Mouse (Mus musculus): ENCODE results near the gene Tagln3. TPM values are rescaled to one million over a fixed set of nuclear protein-coding genes. Genes with fewer than 3 reads are reported as not detected.

Gene Tagln3
- polyA plus RNA-seq, 1 experiment: not detected

- TF ChIP-seq GATA1 (IDR thresholded peaks at IDR 0.05; ENCODE audit: low read length): no peak
Observed at GRCm38 (mm10) chr16:45690178-45690577, 34.2 kb downstream of the Tagln3 start.

GRCm38 (mm10) chr16:45686833-45687232, 37.6 kb downstream of the Tagln3 start:
- TF ChIP-seq GATA1 (IDR thresholded peaks at IDR 0.05; ENCODE audit: low read length): no peak

GRCm38 (mm10) chr16:45685295-45685694, 39.1 kb downstream of the Tagln3 start:
- TF ChIP-seq GATA1 (IDR thresholded peaks at IDR 0.05; ENCODE audit: low read length): no peak

GRCm38 (mm10) chr16:45684815-45685214, 39.6 kb downstream of the Tagln3 start:
- no peak for TF ChIP-seq GATA1 (IDR thresholded peaks at IDR 0.05; ENCODE audit: low read length)

GRCm38 (mm10) chr16:45676462-45676861, 47.9 kb downstream of the Tagln3 start:
- TF ChIP-seq GATA1 (IDR thresholded peaks at IDR 0.05; ENCODE audit: low read length): no peak

GRCm38 (mm10) chr16:45670005-45670404, 54.4 kb downstream of the Tagln3 start:
- TF ChIP-seq GATA1 (IDR thresholded peaks at IDR 0.05; ENCODE audit: low read length): no peak

GRCm38 (mm10) chr16:45668178-45668577, 56.2 kb downstream of the Tagln3 start:
- TF ChIP-seq GATA1 (IDR thresholded peaks at IDR 0.05; ENCODE audit: low read length): no peak

GRCm38 (mm10) chr16:45666136-45666535, 58.3 kb downstream of the Tagln3 start:
- TF ChIP-seq GATA1 (IDR thresholded peaks at IDR 0.05; ENCODE audit: low read length): no peak

GRCm38 (mm10) chr16:45662381-45662780, 62.0 kb downstream of the Tagln3 start:
- TF ChIP-seq GATA1 (IDR thresholded peaks at IDR 0.05; ENCODE audit: low read length): no peak

Other genes with a start within 250 kb of the Tagln3 start
- not detected in 2 replicates for gene Gm609, start 231.6 kb downstream of the Tagln3 start, polyA plus RNA-seq (2012)
- not detected in 2 replicates for gene Gm17783, start 192.6 kb downstream of the Tagln3 start, polyA plus RNA-seq (2012)
- gene Slc9c1, start 189.3 kb downstream of the Tagln3 start, polyA plus RNA-seq (2012): not detected in 2 replicates
- not detected in 2 replicates for gene Gcsam, start 114.2 kb downstream of the Tagln3 start, polyA plus RNA-seq (2012)
- gene BC016579, start 70.5 kb downstream of the Tagln3 start, polyA plus RNA-seq (2012): not detected in 2 replicates
- 0.02 and 0.03 TPM in 2 replicates for gene Tmprss7, start 30.9 kb downstream of the Tagln3 start, polyA plus RNA-seq (2012)
- 3.2 and 5.0 TPM in 2 replicates for gene Abhd10, start 18.3 kb upstream of the Tagln3 start, polyA plus RNA-seq (2012)
- gene Phldb2, start 229.0 kb upstream of the Tagln3 start, polyA plus RNA-seq (2012): not detected in 2 replicates